Mouse (Mus musculus) layer of hippocampus, adult 9-11 months (tissue): ENCODE data around the gene Gm21788.
"Not testable (repeated sequence)": the region's sequence is repeated elsewhere in the genome, so short reads cannot be mapped to it uniquely, and the experiment has no call there.

ENCODE experiments used
- DNase-seq: peaks from one replicate; pipeline ENCODE4 v3.0.0; 2022

Gene Gm21788

DNA sequence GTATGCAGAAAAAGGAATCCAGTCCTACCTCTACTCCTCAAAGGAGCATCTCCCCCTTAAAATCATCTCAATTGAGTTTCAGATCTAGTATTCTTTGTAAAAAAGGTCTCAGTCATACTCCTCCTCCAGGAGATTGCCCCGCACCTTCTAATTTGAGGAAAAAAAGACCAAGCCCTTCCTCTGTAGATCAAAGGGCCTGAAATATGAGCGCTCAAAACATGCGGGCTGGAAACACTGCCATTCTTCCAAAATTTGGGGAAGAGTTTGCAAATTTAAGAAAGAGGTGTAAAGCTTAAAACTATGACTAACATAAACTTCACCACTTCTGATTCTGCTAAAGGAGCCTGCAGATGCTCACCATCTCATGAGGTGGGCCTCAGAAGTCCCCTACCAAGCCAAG, at the start of gene Gm21788:
Gene Gm21788, plus strand, starts transcription at position 301 of the 400 bp plus-strand sequence.
- DNase-seq: not testable (repeated sequence)
